Mouse (Mus musculus) layer of hippocampus, adult 2 months (tissue): Measurements from ENCODE around the gene Gm3336. TPM values are rescaled to one million over a fixed set of nuclear protein-coding genes. Genes with fewer than 3 reads are reported as not detected.

Experiments
- DNase-seq, 2 experiments: peaks; one replicate each; pipeline ENCODE4 v3.0.0; 2022; ENCODE audit warnings: low spot score in 2 of 2
- H3K27ac ChIP-seq: fragments of 200-600 bp; 2 replicates; pipeline ENCODE4 v1.8.1; 2022
- H3K4me3 ChIP-seq: fragments of 200-600 bp; 2 replicates; pipeline ENCODE4 v1.8.1; 2022; ENCODE audit warnings: mild to moderate bottlenecking
- CTCF ChIP-seq: fragments of 200-600 bp; conservative IDR thresholded peaks from 2 replicates; pipeline ENCODE4 v1.8.1; 2022; ENCODE audit warnings: antibody characterized with exemption, mild to moderate bottlenecking, moderate library complexity
- total RNA-seq, 2 experiments: library from RNA; stranded (reverse); gene quantifications; 2 replicates each; pipeline ENCODE4 v1.2.3; 2021

The Gm3336 gene
- total RNA-seq, 2 experiments from 2014 or later, result not detected

DNA sequence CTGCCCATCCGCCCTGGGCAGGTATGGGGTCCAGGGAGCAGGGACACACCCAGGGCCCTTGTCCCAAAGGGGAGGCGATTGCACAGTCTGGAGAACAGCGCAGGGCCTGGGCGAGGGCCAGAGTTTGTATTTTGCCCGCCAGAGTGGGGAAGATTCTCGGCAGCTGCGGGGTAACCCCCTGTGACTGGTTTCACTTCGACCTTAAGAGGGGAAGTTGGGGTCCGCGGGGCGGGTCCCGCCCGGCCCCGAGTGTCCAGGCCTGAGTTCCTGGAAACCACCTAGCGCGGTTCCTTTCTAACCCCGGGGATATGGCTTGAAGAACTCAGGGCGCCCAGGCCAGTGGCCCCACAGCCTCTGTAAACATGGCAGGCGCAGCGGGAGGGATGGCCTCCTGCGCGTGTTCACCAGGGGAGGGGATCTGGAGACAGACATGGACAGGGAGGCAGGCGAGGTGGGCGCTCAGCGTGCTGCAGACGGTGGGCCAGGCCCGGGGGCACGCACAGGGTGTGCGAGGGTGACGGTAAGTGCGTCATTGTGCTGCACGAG is 50.0 kb downstream of the Gm3336 start:
- TF ChIP-seq CTCF, result no peak
- Histone ChIP-seq H3K27ac (0 out of 2 replicates have a peak overlapping the region, but pooled peaks have one; percentile 10), H3K4me3 (no peak overlapping the region)
- no peak for DNase-seq

DNA sequence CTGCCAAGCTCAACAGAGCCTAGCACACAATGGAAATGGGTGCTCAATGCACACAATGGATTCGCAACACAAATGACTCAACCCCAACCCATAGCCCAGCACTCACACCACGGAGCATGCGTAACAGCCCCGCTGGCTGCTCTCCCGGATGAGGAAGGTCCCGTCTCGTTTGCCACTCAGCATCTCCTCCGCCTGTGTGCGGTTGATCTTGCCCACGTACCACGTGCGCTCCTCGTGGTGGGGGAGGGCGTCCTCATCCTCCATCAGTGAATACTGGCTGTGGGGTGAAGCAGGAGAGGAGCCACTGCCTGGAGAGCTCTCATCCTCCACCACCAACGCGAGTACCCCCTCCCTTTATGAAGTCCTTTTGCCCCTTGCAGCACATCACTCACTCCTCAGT is 50.6 kb downstream of the Gm3336 start:
- no peak for DNase-seq
- H3K4me3 ChIP-seq, result no peak overlapping the region
- no peak overlapping the region for H3K27ac ChIP-seq
- TF ChIP-seq CTCF, result no peak

DNA sequence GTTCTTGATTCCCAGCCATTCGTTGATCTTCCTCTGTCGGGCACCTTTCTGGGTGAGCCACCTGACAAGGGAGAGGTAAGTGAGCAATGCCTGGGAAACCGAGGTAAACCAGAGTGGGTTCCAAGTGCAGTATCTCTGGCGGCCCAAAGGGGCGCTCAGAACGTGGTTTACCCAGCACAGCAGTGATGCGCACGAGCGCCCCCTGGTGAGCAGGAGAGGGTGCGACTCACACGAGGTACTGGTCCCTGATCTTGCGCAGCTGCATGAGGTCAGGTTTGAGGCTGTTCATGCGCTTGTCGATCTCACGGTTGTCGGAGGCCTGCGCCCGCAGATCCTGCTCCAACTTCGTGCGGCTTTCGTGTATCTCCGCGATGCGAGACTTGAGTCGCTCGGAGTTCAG is 51.0 kb downstream of the Gm3336 start:
- Histone ChIP-seq H3K4me3 (no peak overlapping the region), H3K27ac (peak overlapping the region; percentile 15; the same call in 1 of the 2 replicates)
- peak; percentile 100 for TF ChIP-seq CTCF
- DNase-seq, result peak; percentile 93 to 99

DNA sequence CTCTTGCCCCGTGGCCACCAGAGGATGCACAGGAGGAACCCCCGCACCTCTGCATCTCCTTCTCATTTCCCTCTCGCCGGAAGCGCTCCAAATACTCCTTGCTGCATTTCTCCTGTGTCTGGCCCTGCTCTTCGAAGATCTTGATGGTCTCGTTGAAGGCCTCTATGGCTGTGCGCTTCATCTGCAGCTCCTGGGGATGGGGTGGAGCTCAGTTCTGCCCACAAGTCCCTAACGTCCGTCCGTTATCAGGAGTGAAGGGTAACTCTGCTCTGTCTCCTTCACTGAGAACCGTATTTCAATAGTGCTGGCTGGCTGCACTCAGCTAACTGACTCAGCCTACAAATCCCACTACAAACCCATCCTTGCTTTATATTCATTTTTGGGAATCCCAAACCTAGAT is 51.5 kb downstream of the Gm3336 start:
- H3K27ac ChIP-seq, result peak overlapping the region; percentile 15; the same call in 1 of the 2 replicates
- TF ChIP-seq CTCF, result no peak

DNA sequence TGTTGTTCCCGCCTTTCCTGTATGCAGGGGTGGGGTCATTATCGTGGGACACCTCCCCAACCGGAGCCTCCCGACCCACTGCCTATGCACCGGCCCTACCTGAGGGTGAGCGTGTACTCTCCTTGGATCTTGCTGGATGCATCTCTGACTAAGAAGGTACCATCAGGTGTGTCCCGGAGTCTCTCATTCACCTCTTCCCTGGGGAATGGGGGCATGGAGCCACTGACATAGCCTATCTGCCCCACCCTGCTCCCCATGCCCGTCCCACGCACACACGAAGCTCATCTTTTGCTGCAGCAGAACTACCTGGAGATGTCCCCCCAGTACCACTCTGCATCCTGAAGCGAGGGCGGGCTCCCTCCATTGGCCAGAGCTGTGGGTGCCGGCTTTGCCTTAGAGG is 52.4 kb downstream of the Gm3336 start:
- DNase-seq, result peak in 1 of 2 experiments; percentile 0
- Histone ChIP-seq H3K27ac (no peak overlapping the region), H3K4me3 (no peak overlapping the region)
- TF ChIP-seq CTCF, result no peak

More for the DNA sequence above, 51.5 kb downstream of the Gm3336 start:
- H3K4me3 ChIP-seq, result no peak overlapping the region
- no peak for DNase-seq

DNA sequence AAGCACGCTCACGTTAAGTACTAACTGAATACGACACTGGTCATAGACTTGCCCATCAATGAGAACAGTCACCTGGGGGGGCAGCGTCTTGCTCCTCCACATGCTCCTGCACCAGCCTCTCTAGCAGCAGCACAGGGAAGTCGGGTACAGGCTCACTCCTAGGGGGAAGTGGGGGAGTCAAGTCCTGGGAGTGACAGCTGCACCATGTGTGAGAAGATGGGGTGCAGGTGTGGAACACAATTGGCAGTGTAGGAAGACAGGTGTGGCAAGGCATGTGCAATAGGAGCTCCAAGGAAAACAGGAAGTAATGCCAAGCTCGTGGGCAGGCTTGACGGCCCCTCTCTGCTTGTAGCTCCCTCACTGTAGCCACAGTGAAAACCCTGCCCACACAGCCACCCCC is 52.9 kb downstream of the Gm3336 start:
- no peak for TF ChIP-seq CTCF
- DNase-seq, result no peak

DNA sequence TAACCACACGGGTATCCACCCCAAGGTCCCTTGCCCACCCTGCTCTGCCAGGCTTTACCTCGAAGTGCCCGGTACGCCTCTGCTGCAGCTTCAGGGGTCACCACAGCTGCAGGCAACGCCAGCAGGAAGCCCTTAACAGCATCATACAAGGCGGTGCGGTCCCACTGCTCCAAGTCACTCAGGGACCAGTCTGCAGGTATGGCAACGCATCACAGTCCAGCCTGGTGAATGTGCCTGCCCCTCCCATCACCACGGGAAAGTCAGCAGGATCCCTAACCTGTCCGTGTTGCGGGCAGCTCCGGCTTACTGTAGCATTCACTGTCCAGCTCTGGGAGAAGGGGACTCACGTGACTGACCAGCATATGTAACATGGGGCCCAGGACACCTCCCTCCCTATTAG is 53.7 kb downstream of the Gm3336 start:
- no peak overlapping the region for H3K27ac ChIP-seq
- DNase-seq, result no peak
- no peak overlapping the region for H3K4me3 ChIP-seq
- no peak for TF ChIP-seq CTCF

More for the DNA sequence above, 52.9 kb downstream of the Gm3336 start:
- Histone ChIP-seq H3K4me3 (no peak overlapping the region), H3K27ac (no peak overlapping the region)

Other genes with a start within 250 kb of the Gm3336 start
- gene Klhl26, start 241.6 kb upstream of the Gm3336 start, total RNA-seq, result 10 to 100 TPM; 56.8 to 60.2 TPM
- gene Tmem59l, start 231.2 kb upstream of the Gm3336 start, total RNA-seq, result 100 to 1,000 TPM; 321 to 339 TPM
- 10 to 100 TPM; 44.5 to 47.1 TPM for gene Crlf1, start 225.4 kb upstream of the Gm3336 start, total RNA-seq
- gene Rex1bd, start 211.8 kb upstream of the Gm3336 start, total RNA-seq, result 10 to 100 TPM; 93.9 to 98.1 TPM
- 1,000 to 10,000 TPM in 1 of 2 experiments, 100 to 1,000 TPM in 1; 970 to 1,000 TPM for gene Uba52, start 207.7 kb upstream of the Gm3336 start, total RNA-seq
- gene Fkbp8, start 190.8 kb upstream of the Gm3336 start, total RNA-seq, result 100 to 1,000 TPM; 447 to 453 TPM
- gene Kxd1, start 190.6 kb upstream of the Gm3336 start, total RNA-seq, result 10 to 100 TPM; 37.2 to 40.7 TPM
- 10 to 100 TPM; 20.5 to 24.4 TPM for gene Ell, start 179.1 kb upstream of the Gm3336 start, total RNA-seq
- gene Isyna1, start 124.2 kb upstream of the Gm3336 start, total RNA-seq, result 10 to 100 TPM; 41.4 to 46.4 TPM
- 100 to 1,000 TPM; 274 to 297 TPM for gene Ssbp4, start 109.7 kb upstream of the Gm3336 start, total RNA-seq
- gene Lrrc25, start 102.4 kb upstream of the Gm3336 start, total RNA-seq, result under 1 TPM; 0.54 to 0.97 TPM
- under 1 TPM in 1 of 2 experiments, not detected in 1; 0.25 TPM for gene Gdf15, start 86.1 kb upstream of the Gm3336 start, total RNA-seq
- gene Pgpep1, start 58.2 kb upstream of the Gm3336 start, total RNA-seq, result 10 to 100 TPM; 25.4 to 29.1 TPM
- gene Lsm4, start 45.3 kb upstream of the Gm3336 start, total RNA-seq, result 10 to 100 TPM; 58.2 to 61.8 TPM
- gene Jund, start 19.6 kb upstream of the Gm3336 start, total RNA-seq, result 100 to 1,000 TPM; 165 to 181 TPM
- under 1 TPM; 0.07 to 0.08 TPM for gene Iqcn, start 15.1 kb upstream of the Gm3336 start, total RNA-seq
- 1 to 10 TPM; 1.4 to 1.5 TPM for gene Pde4c, start 5.2 kb downstream of the Gm3336 start, total RNA-seq
- 100 to 1,000 TPM; 775 to 798 TPM for gene Rab3a, start 36.1 kb downstream of the Gm3336 start, total RNA-seq
- 10 to 100 TPM; 36.5 to 42.7 TPM for gene Mpv17l2, start 42.4 kb downstream of the Gm3336 start, total RNA-seq
- gene Pik3r2, start 58.2 kb downstream of the Gm3336 start, total RNA-seq, result 100 to 1,000 TPM; 160 to 169 TPM
- gene Mast3, start 86.5 kb downstream of the Gm3336 start, total RNA-seq, result 100 to 1,000 TPM; 468 to 473 TPM
- 1 to 10 TPM in 1 of 2 experiments, under 1 TPM in 1; 0.61 to 1.1 TPM for gene Il12rb1, start 89.9 kb downstream of the Gm3336 start, total RNA-seq
- 10 to 100 TPM; 13.8 to 20.9 TPM for gene Arrdc2, start 121.2 kb downstream of the Gm3336 start, total RNA-seq
- 10 to 100 TPM; 17.4 to 18.3 TPM for gene Kcnn1, start 144.7 kb downstream of the Gm3336 start, total RNA-seq
- 10 to 100 TPM; 82.2 to 88.9 TPM for gene Ccdc124, start 155.4 kb downstream of the Gm3336 start, total RNA-seq
- gene Slc5a5, start 174.2 kb downstream of the Gm3336 start, total RNA-seq, result 1 to 10 TPM; 5.9 to 8.0 TPM
- 100 to 1,000 TPM; 698 to 704 TPM for gene Rpl18a, start 178.9 kb downstream of the Gm3336 start, total RNA-seq
- 10 to 100 TPM; 97.0 to 98.1 TPM for gene Map1s, start 187.4 kb downstream of the Gm3336 start, total RNA-seq